23 mouse cellular contexts compared by ENCODE assay signal in genomic region chr3:51397700-51398299, GRCm38 (mm10). TPM values are rescaled to one million over a fixed set of nuclear protein-coding genes. Genes with fewer than 3 reads are reported as not detected.
"Had no signal": no experiment of that assay in that cellular context is flagged by ENCODE, and none has a peak within 500 bp of the region (broad histone marks: within the 10 kb centered on the region; RNA-seq: fewer than 3 reads in every experiment).

No protein-coding gene starts in this region.

- H3K4me3 ChIP-seq: layer of hippocampus, adult 2 months; midbrain, embryonic 13.5 days; neural tube, embryonic 12.5 days; neural tube, embryonic 15.5 days had no signal

- DNase-seq: kidney, adult 18-20 months; kidney, adult 9 months; kidney, postnatal 14 days; layer of hippocampus, adult 9-11 months; liver, embryonic 13.5 days; lung, adult 2 months; lung, postnatal 14 days; lung, postnatal 4 days; right cerebral cortex, adult 18-20 months; right cerebral cortex, postnatal 14 days; right cerebral cortex, postnatal 4 days; thymus, adult 18-20 months; thymus, postnatal 36 days had no signal

- ATAC-seq: midbrain, embryonic 13.5 days had no signal

- H3K9ac ChIP-seq: liver, embryonic 13.5 days; midbrain, embryonic 13.5 days; neural tube, embryonic 12.5 days; neural tube, embryonic 15.5 days had no signal

- H3K36me3 ChIP-seq: neural tube, embryonic 15.5 days had no signal

- H3K9me3 ChIP-seq: liver, embryonic 13.5 days; midbrain, embryonic 13.5 days; neural tube, embryonic 12.5 days; neural tube, embryonic 15.5 days had no signal

- H3K4me2 ChIP-seq: midbrain, embryonic 13.5 days had no signal

- H3K27ac ChIP-seq: layer of hippocampus, adult 2 months; liver, embryonic 13.5 days; midbrain, embryonic 13.5 days; neural tube, embryonic 12.5 days; neural tube, embryonic 15.5 days; stomach, postnatal 0 days had no signal

RNA-seq across cellular contexts. Expression of gene Mgarp, which starts 1.3 kb away (rescaled TPM):
- total RNA-seq: layer of hippocampus, adult 2 months; left cerebral cortex, adult 18-20 months; left cerebral cortex, postnatal 36 days; liver, adult 2 months; megakaryocyte progenitor cell, adult 5-6 weeks; megakaryocyte-erythroid progenitor cell, adult 5-6 weeks had no signal
- polyA plus RNA-seq: liver, adult 2 months; lung, adult 2 months had no signal
